Mouse (Mus musculus) left cerebral cortex, adult 8-10 months (tissue): ENCODE measurements around the gene Asb6. TPM values are rescaled to one million over a fixed set of nuclear protein-coding genes. Genes with fewer than 3 reads are reported as not detected.
A peak's percentile ranks its signal among the peaks of the same experiment; 100 is the strongest.

Experiments
- DNase-seq, 2 experiments: peaks; one replicate each; pipeline ENCODE4 v3.0.0; 2022; ENCODE audit warnings: low spot score in 2 of 2
- total RNA-seq, 4 experiments: library from RNA; stranded (reverse); gene quantifications; 2 replicates each; pipeline ENCODE4 v1.2.4; 2022

Gene Asb6
- 10 to 100 TPM; 29.6 to 41.9 (median 38.2) TPM for total RNA-seq

GRCm38 (mm10) chr2:30830283-30830795 is at the start of gene Asb6:
Gene Asb6, minus strand, starts transcription at chr2:30830333.
- no peak for DNase-seq

- no peak for DNase-seq
These were observed 49.3 kb upstream of the Asb6 start for GRCm38 (mm10) chr2:30879481-30879880.

- DNase-seq: no peak
These were observed 45.7 kb upstream of the Asb6 start for GRCm38 (mm10) chr2:30875621-30876432.

- no peak for DNase-seq
These were observed 45.0 kb upstream of the Asb6 start for GRCm38 (mm10) chr2:30875096-30875495.

- DNase-seq: no peak
These were observed 44.3 kb upstream of the Asb6 start for GRCm38 (mm10) chr2:30874445-30874844.

- DNase-seq: no peak
These were observed 42.5 kb upstream of the Asb6 start for GRCm38 (mm10) chr2:30872669-30873068.

GRCm38 (mm10) chr2:30870863-30871262 is 40.7 kb upstream of the Asb6 start:
- DNase-seq: peak in 1 of 2 experiments; percentile 34

GRCm38 (mm10) chr2:30865426-30865825 is 35.3 kb upstream of the Asb6 start:
- DNase-seq: no peak

GRCm38 (mm10) chr2:30864968-30865381 is 34.8 kb upstream of the Asb6 start:
- DNase-seq: no peak

GRCm38 (mm10) chr2:30863574-30863973 is 33.4 kb upstream of the Asb6 start:
- DNase-seq: no peak

- no peak for DNase-seq
These were observed 31.9 kb upstream of the Asb6 start for GRCm38 (mm10) chr2:30862081-30862480.

- no peak for DNase-seq
These were observed 29.6 kb upstream of the Asb6 start for GRCm38 (mm10) chr2:30859782-30860181.

- DNase-seq: no peak
These were observed 26.9 kb upstream of the Asb6 start for GRCm38 (mm10) chr2:30857076-30857475.

- no peak for DNase-seq
These were observed 22.7 kb upstream of the Asb6 start for GRCm38 (mm10) chr2:30852771-30853313.

- DNase-seq: no peak
These were observed 20.4 kb upstream of the Asb6 start for GRCm38 (mm10) chr2:30850581-30850980.

GRCm38 (mm10) chr2:30848184-30848583 is 18.1 kb upstream of the Asb6 start:
- DNase-seq: no peak

- DNase-seq: no peak
These were observed 16.6 kb upstream of the Asb6 start for GRCm38 (mm10) chr2:30846723-30847122.

- no peak for DNase-seq
These were observed 16.1 kb upstream of the Asb6 start for GRCm38 (mm10) chr2:30846236-30846635.

GRCm38 (mm10) chr2:30845152-30846070 is 15.3 kb upstream of the Asb6 start:
- DNase-seq: no peak

- DNase-seq: no peak
These were observed 12.5 kb upstream of the Asb6 start for GRCm38 (mm10) chr2:30842615-30843014.

- DNase-seq: no peak
These were observed 6.3 kb upstream of the Asb6 start for GRCm38 (mm10) chr2:30836238-30836990.
